Mouse (Mus musculus) yolk sac, embryonic 10.5 days (tissue): ENCODE measurements around the gene Zbtb2.
"Not testable (repeated sequence)": the region's sequence is repeated elsewhere in the genome, so short reads cannot be mapped to it uniquely, and the experiment has no call there.

ENCODE experiments used
- DNase-seq: peaks from one replicate; pipeline ENCODE4 v3.0.0-alpha.2; 2017; ENCODE audit warnings: low spot score

Gene Zbtb2

DNA sequence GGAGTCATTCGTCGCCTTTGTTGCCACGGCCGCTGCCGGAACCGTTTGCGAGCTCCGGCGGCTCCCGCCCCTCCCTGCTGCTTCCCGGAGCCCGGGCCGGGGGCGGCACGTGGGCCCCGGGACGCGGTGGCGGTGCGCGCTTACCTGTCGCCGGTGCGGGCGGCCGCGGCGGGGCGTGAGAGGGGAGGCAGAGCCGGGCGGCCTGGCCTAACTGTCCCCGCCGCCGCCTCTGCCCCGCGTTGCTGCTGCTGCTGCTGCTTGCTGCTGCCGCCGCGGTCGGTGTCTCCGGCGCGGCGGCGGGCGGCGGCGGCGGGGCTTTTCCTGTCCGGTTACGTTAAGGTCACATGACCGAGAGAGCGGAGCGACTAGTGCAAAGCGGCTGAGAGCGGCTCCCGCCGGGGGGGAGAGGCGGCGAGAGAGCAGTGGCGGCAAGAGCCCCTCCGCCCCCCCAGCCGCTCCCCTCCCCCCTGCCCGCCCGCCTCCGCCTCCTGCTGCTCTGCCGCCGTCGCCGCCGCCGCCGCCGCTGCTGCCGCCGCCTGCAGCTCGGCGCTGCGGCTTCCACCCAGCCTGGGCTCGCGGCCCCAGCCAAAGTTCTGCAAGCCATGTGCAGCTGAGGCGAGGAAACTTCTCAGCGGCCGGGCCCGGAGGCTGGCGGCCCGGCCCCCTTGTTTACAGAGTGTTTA, at the start of gene Zbtb2:
Zbtb2 (minus strand) TSS at position 408 of the 683 bp plus-strand sequence.
- peak; percentile 80 for DNase-seq

GRCm38 (mm10) chr10:4435416-4435815, 47.5 kb upstream of the Zbtb2 start:
- no peak for DNase-seq

DNA sequence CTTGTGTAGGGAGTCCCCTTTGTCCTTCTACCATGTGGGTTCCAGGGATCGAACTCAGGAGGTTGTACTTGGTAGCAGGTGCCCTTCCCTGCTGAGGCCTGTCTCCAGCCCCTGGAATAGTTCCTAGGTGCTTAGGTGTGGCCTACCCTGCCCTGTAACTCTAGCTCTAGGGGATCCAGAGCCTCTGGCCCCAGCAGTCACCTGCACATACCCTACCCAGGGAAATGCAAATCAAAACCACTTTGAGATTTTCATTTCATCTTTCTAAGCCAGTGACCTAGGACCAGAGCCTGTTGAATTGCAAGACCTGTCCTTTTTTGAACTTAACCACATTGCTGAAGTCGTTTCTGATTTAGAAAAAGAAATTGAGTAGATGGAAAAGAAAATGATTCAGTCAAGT, 46.0 kb upstream of the Zbtb2 start:
- DNase-seq: not testable (repeated sequence)

DNA sequence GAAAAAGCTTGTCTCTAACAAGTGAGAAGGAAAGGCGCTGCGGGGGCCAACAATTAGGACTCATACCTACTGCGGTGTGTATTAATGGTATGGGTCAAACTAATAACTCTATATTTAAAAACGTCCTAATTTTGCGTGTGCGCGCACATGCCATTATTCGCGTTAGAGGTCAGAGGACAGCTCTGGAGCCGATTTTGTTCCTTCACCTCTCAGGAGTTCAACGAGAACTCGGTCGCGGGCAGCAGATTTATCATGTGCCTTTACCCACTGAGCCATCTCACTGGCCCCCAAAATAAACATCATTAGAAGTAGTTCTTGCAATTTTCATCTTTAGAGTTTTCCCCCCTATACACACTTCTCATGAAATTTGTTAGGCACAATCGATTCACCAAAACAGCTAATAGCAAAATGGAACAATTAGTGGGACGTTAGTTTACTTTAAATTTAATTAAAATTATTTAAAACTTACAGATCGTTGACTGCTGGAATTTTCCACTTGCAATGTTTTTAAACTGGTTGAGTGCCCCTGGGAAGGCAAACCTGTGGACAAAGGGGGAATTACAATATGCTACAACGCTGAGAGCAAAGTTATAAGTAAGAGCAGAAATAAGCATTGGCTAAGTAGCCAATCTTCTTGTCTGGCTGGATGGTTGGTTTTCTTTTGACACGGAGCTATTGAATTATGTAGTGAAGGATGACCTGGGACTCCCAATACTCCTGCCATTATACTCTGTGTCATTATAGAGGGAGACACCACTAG, 45.3 kb upstream of the Zbtb2 start:
- no peak for DNase-seq

DNA sequence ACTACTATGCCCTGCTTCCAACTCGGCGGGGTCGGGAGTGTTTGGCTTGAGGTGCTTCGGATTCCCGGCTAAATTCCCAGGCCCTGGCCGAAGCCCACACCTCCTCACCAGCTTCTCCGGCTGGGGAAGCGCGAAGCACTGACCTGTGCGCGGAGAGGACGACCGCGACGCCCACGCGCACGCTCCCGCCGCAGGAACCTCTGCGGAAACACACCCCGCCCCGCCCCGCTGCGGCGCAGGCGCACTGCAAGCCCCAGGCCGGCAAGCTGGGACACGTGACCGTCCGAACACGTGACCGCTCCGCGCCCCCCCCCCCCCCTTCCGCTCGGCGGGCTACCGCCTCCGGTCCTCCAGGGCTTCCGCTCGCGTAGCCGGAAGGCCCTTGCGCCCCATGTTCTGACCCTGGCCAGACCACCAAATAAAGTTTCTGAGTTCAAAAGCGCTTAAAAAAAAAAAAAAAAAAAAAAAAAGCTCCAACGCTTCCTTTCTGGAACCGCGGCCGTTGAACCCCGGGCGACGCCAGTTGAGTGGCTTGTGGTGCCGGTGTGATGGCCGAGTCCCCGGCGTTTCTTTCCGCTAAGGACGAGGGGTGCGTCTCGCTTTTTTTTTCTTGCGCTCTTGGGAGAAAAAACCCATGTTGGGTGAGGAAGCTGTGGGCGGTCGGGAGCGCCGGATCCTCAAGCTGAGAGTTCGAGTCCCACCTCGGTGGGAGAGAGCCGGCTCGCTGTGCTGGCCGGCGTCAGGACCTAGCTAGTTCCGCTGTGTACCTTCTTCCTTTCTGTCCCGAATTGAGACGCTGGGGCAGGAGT, 44.4 kb upstream of the Zbtb2 start, which contains the start of the genes Rmnd1 and Armt1:
Rmnd1 (minus strand) TSS at position 266 of the 809 bp plus-strand sequence.
Armt1 (plus strand) TSS at position 345 of the 809 bp plus-strand sequence.
- peak; percentile 97 for DNase-seq

- no peak for DNase-seq
These were observed 43.8 kb upstream of the Zbtb2 start for GRCm38 (mm10) chr10:4431746-4432122.

GRCm38 (mm10) chr10:4430826-4431225, 42.9 kb upstream of the Zbtb2 start:
- DNase-seq: no peak

GRCm38 (mm10) chr10:4430399-4430798, 42.5 kb upstream of the Zbtb2 start:
- no peak for DNase-seq

DNA sequence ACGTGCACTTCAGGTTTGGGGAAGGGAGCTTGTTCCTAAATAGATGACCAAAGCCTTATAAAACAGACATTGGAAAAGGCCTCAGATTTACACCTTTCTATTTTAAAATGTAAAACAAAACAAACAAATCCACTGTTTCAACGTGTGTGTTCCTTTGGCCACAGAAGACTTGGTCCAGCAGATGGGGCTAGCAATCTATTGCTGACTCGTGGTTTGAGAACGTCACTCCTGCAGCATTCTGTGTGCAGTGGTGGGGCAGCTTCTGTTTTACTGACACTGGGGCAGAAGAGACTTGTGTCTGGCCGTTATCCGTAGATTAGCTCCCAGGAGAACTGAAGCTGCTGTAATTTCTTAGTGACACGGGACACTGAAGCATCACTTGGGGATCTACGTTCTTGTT, 37.3 kb upstream of the Zbtb2 start:
- DNase-seq: no peak

- DNase-seq: no peak
These were observed 19.3 kb upstream of the Zbtb2 start for GRCm38 (mm10) chr10:4407191-4407590.

GRCm38 (mm10) chr10:4405511-4405910, 17.6 kb upstream of the Zbtb2 start:
- DNase-seq: peak; percentile 47

DNA sequence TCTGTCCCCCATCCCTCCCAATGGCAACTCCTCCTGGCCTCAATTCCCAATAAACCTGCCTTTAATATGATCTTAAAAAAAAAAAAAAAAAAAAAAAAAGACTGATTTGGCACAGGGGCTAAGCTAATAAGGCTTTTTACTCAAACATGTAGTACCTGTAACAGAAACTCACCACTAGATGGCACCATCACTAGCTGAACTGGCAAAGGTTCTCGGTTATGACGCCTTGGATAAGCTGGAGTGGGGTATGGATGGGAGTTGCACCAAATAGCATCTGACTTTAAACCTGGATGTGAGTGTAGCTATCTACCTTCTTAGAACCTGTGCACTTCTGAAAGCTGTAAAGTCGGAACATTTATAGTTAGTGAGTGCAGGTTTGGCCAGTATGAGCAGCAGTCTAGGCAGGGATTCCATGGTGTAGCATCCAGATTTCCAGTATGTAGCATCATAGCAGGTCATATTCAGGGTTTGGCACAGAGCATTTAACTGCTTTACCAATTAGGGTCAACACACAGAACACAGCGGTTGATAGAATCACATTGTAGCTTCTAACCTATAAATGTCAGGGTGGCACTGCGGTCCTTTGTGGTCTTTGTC, 17.1 kb upstream of the Zbtb2 start:
- DNase-seq: peak; percentile 40

DNA sequence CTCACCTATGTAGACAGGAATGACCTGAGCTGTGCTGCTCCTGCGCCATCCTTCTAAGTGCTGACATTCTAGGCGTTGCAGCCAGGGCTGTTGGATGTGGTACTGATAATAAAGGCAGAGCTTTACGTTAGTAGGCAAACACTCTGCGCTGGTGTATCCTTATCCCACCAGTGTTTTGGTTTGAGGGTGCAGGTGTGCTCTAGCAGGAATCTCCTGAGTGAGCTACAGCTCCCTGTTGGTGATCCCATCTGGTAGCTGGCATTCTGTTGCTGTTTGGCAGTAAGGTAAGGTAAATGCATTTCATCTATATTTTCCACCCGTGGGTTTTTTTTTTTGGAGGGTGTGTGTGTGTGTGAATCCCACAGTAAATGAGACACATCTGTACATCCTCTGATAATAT, 10.2 kb upstream of the Zbtb2 start:
- no peak for DNase-seq

- no peak for DNase-seq
These were observed 7.4 kb upstream of the Zbtb2 start for GRCm38 (mm10) chr10:4395321-4395720.

- no peak for DNase-seq
These were observed 3.9 kb upstream of the Zbtb2 start for GRCm38 (mm10) chr10:4391851-4392250.

DNA sequence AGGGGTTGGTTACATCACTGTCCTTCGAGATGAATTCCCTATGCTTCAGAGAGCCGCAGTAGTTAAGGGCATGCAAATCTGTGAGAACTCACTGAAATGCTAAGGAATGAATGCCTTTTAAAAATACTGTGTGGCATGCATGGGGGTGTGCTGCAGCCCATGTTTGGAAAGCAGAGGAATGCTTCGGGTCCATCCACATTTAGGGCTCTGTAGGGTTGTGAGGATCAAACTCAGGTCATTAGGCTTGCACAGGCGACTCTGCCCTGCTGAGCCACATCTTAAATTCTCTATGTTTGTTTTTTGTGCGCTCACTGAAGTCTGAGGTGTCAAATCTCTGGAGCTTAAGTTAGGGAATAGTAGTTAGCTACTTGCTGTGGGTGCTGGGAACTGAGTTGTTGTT, 3.2 kb upstream of the Zbtb2 start:
- no peak for DNase-seq

DNA sequence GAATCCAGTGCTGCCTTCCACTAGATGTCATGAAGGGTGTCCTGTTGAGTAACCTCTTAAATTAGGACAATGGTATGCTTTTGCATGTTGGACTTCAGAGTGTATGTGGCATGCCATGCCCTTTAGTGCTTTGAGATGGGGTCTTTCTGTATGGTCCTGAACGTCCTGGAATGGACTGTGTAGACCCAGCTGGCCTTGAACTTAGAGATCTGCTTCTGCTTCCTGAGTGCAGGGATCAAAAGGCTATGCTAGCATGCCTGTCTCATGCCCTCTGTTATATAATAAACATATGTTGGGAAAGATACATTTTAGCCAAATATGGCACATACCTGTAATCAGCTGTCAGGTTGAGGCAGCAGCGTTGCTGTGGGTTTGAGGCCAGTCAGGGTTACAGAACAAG, 2.6 kb upstream of the Zbtb2 start:
- no peak for DNase-seq

- DNase-seq: no peak
These were observed 1.7 kb upstream of the Zbtb2 start for GRCm38 (mm10) chr10:4389461-4390112.

DNA sequence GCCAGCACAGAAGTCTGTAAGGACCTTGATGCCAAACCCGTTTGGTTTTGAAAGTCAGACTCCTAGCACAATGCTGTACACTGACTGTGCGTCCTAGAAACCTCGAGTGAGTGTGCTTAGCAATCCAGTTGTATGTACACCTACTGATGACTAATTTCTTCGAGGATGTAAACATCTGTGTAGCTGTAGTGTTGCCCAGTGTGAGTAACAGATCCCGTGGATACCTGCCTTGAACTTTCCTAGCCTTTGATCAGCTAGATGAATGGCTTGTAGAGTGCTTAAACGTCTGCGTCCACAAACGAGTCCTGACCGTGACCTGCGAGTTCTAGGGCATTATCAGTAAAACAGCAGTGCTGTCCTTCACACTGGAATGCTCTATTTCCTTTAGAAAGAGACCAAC, 1.1 kb upstream of the Zbtb2 start:
- no peak for DNase-seq

DNA sequence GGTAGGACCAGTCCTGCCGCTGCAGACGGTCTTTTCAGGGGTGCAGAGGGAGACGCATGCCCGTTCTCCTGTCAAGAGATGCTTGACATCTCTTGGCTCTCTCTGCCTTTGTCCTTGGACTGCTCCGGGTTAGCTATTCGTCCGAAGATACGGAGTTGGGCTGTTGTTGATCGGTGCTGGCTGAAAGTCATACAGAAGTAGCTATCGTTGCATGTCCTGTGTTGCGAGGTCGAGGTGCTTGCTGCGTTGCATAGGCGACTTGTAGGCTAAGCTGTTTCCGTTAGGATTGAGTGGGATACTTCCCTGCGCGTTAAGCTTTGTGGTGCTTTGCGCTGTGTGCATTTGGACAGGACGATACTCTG, 457 bp upstream of the Zbtb2 start:
- DNase-seq: no peak
